Mouse (Mus musculus) liver, embryonic 14.5 days (tissue): ENCODE data around the gene Wdr4. TPM values are rescaled to one million over a fixed set of nuclear protein-coding genes. Genes with fewer than 3 reads are reported as not detected.

ENCODE experiments used
- ATAC-seq: fragments of 200-750 bp; cut with Nextera tagmentation; 2 replicates; pipeline ENCODE4 v1.8.0; 2017; ENCODE audit warnings: moderate number of reproducible peaks, mild to moderate bottlenecking, moderate library complexity; ENCODE audit not compliant: insufficient read depth
- DNase-seq, 3 experiments: peaks; one replicate each; pipeline ENCODE4 v3.0.0-alpha.2; 2012 to 2013; ENCODE audit warnings: low read depth in 3 of 3, low spot score in 3 of 3
- H3K27ac ChIP-seq: fragments of 300-500 bp; sonication (generic); 2 replicates; pipeline ENCODE4 v1.5.1; 2014; ENCODE audit warnings: moderate library complexity, mild to moderate bottlenecking, control low read depth, inconsistent platforms
- H3K27me3 ChIP-seq: fragments of 300-500 bp; sonication (generic); 2 replicates; pipeline ENCODE4 v1.6.1; 2014; ENCODE audit warnings: mild to moderate bottlenecking, low read length, moderate library complexity; ENCODE audit not compliant: control insufficient read depth, insufficient read depth
- H3K36me3 ChIP-seq: fragments of 300-500 bp; sonication (generic); replicated peaks from 2 replicates; pipeline ENCODE4 v1.6.1; 2014; ENCODE audit warnings: low read depth; ENCODE audit not compliant: control insufficient read depth, insufficient read depth
- H3K4me1 ChIP-seq, 2 experiments: fragments of 200-500 bp in 1 of 2; fragments of 300-500 bp in 1 of 2; sonication (generic) in 1 of 2; replicated peaks; 2 replicates each; pipeline ENCODE4 v1.6.1; 2012 to 2014; ENCODE audit warnings: antibody characterized with exemption in 1 of 2, inconsistent platforms in 1 of 2, low read length in 1 of 2; ENCODE audit not compliant: control insufficient read depth in 2 of 2, insufficient read depth in 2 of 2
- H3K4me2 ChIP-seq: fragments of 300-500 bp; sonication (generic); 2 replicates; pipeline ENCODE4 v1.6.1; 2014; ENCODE audit warnings: low read depth, mild to moderate bottlenecking, control low read depth, moderate library complexity
- H3K4me3 ChIP-seq, 2 experiments: fragments of 200-500 bp in 1 of 2; fragments of 300-500 bp in 1 of 2; sonication (generic) in 1 of 2; 2 replicates each; pipeline ENCODE4 v1.5.1; 2012 to 2014; ENCODE audit warnings: low read depth in 2 of 2, low read length in 2 of 2, mild to moderate bottlenecking in 2 of 2, control low read depth in 1 of 2, inconsistent platforms in 1 of 2, moderate library complexity in 1 of 2; ENCODE audit not compliant: insufficient read depth in 1 of 2
- H3K9ac ChIP-seq: fragments of 300-500 bp; sonication (generic); replicated peaks from 2 replicates; pipeline ENCODE4 v1.6.1; 2014; ENCODE audit warnings: mild to moderate bottlenecking, control low read depth, moderate library complexity
- H3K9me3 ChIP-seq: fragments of 300-500 bp; sonication (generic); 2 replicates; pipeline ENCODE4 v1.6.1; 2016; ENCODE audit warnings: low read length, mixed read lengths; ENCODE audit not compliant: control insufficient read depth
- CTCF ChIP-seq: IDR thresholded peaks from 2 replicates; pipeline ENCODE4 v1.5.1; 2016; ENCODE audit warnings: antibody characterized with exemption, low read depth, control low read depth
- EP300 ChIP-seq: IDR thresholded peaks from 2 replicates; pipeline ENCODE4 v1.6.1; 2016; ENCODE audit warnings: antibody characterized with exemption, low read depth
- WGBS: fragments of 180-500 bp; shearing (Covaris S2); extraction: QIAGEN DNeasy Blood & Tissue Kit; methylation state at CpG from one replicate; pipeline ENCODE4 v1.1.7; 2014; ENCODE audit not compliant: insufficient replicate concordance; 5-methylcytosine and 5-hydroxymethylcytosine counted together
- polyA plus RNA-seq, 2 experiments: library from polyadenylated mRNA; depleted of rRNA in 1 of 2; stranded (reverse) in 1 of 2; unstranded in 1 of 2; fragments of >200 nt; fragmentation: Nextera tagmentation in 1 of 2; extraction: Ambion mirVana in 1 of 2; gene quantifications; 2 replicates each; pipeline versions ENCODE4 v1.2.1 to v1.2.3; 2012 to 2014

The Wdr4 gene
- polyA plus RNA-seq, 2 experiments: 14.1 to 21.1 TPM

DNA sequence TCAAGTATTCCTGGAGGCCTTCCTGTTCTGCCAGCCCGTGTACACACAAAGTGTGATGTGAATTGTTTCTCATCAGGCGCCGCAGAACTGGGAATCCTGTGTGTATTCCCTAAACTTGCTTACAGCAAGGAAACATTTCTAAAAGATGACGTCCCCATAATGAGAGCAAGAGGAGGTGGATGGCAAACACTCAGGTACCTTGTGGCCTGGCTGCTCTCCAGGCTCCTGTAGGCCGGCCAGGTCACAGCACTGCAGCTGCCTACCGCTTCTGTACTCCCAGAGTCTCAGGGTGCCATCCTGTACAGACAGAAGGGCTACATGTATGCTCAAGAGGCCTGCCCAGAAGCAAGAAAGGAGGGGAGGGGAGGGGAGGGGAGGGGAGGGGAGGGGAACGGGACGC is 19.4 kb downstream of the Wdr4 start:
- H3K36me3 ChIP-seq: peaks cover 34% of the 10 kb centered on the region
- TF ChIP-seq CTCF (no peak), EP300 (no peak)
- WGBS: 89% methylated on average over 8 of the region's 8 CpGs

DNA sequence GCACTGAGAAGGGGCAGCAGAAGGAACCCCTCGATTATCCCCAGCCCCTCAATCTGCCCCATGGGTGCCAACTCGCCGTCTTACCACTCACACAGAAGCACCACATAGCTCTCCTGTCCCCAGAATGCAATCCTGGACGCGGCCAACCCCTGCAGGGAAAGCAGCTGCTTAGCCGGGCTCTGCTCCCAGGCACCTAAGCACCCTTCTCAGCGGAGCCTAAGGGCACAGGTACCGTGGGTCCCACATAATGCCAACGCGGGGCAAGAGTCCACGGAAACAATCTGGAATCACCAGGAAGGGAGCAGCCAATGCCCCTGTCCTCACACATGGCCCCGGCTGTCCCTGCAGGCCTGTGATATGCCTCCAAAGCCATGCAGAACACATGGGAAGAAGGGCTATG is 20.1 kb downstream of the Wdr4 start:
- Histone ChIP-seq H3K4me1 (peaks cover 11 to 12% of the 10 kb centered on the region in 2 experiments), H3K9me3 (no peaks in the 10 kb centered on the region), H3K9ac (no peak overlapping the region), H3K4me2 (no peak overlapping the region), H3K27ac (no peak overlapping the region), H3K36me3 (peaks cover 34% of the 10 kb centered on the region), H3K27me3 (no peaks in the 10 kb centered on the region), H3K4me3 (no peak overlapping the region)
- no peak for TF ChIP-seq EP300
- TF ChIP-seq CTCF: no peak
- ATAC-seq (no peak), DNase-seq (no peak)
- WGBS: 83% methylated on average over 12 of the region's 12 CpGs

More for the DNA sequence above, 19.4 kb downstream of the Wdr4 start:
- Histone ChIP-seq H3K4me3 (no peak overlapping the region), H3K9ac (no peak overlapping the region), H3K9me3 (no peaks in the 10 kb centered on the region), H3K27me3 (no peaks in the 10 kb centered on the region), H3K27ac (no peak overlapping the region), H3K4me1 (peaks cover 11 to 12% of the 10 kb centered on the region in 2 experiments), H3K4me2 (no peak overlapping the region)
- ATAC-seq (no peak), DNase-seq (no peak)

DNA sequence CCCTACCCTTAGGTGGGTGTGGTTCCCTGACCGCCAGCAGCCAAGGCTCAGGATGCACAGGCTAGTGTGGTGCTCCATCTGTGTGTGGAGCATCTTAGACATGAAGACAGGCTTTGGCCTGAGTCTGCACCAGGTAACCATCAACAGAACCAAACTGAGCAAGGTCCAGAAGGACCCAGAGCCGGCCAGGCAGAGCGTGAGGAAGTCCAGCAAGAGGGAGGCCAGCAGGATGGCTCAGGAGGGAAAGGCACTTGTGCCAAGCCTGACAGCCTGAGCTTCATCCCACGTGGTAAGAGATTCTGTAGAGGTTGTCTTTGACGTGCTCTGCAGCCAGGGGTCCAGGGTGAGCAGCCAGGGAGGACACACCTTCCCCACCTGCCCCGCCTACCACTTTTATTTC is 22.1 kb downstream of the Wdr4 start:
- DNase-seq (no peak), ATAC-seq (no peak)
- no peak overlapping the region for H3K27ac ChIP-seq
- no peak for TF ChIP-seq CTCF
- no peak for TF ChIP-seq EP300
- H3K27me3 ChIP-seq: no peaks in the 10 kb centered on the region
- no peak overlapping the region for H3K4me3 ChIP-seq
- H3K4me1 ChIP-seq: peaks cover 8% of the 10 kb centered on the region in 2 experiments
- H3K36me3 ChIP-seq: peaks cover 34% of the 10 kb centered on the region
- WGBS: 72% methylated on average over 6 of the region's 6 CpGs
- no peaks in the 10 kb centered on the region for H3K9me3 ChIP-seq
- no peak overlapping the region for H3K9ac ChIP-seq
- no peak overlapping the region for H3K4me2 ChIP-seq

DNA sequence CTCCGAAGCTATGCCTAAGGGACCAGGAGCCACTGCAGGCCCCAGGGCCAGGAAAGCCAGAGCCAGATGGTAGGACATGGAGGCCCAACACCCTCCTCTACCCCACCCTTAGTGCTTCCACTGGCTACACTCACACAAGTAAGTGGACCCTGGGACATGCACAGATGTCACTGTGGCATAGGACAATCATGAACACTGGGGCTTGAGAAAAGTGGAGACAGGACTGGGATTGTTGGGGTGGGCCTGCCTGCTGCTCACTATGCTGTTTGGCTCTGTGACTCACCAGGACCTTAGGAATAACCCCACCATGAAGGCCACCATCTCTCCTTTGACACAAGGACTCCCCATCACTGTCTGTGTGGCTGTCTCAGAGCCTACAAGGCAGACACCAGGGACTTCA is 24.8 kb downstream of the Wdr4 start:
- DNase-seq (no peak), ATAC-seq (no peak)
- 68% methylated on average over 1 of the region's 1 CpGs for WGBS

DNA sequence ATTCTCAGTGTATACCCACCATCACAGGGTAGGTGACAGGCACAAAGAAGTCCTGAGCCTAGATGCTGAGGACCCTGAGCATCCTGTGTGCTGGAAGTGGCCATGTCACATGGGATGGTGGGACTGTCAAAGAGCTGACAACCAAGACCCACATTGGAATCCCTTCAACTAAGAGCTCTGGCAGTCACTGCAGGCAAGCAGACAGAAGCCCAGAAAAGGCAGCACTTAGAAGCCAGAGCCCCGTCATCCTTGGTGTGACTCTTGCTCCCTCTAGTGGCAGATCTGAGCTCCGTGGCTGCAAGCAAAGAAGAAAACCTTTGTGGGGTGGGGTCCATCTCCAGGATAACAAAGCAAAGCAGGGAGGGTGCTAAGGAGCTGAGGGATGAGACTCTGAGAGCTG is 27.4 kb downstream of the Wdr4 start:
- WGBS: 0% methylated on average over 2 of the region's 2 CpGs
- no peaks in the 10 kb centered on the region for H3K9me3 ChIP-seq
- H3K9ac ChIP-seq: no peak overlapping the region
- H3K36me3 ChIP-seq: peaks cover 13% of the 10 kb centered on the region
- no peaks in the 10 kb centered on the region for H3K4me1 ChIP-seq
- H3K4me2 ChIP-seq: no peak overlapping the region
- no peak overlapping the region for H3K4me3 ChIP-seq
- TF ChIP-seq CTCF: peak; percentile 95
- no peak for TF ChIP-seq EP300
- DNase-seq (peak; percentile 36 to 50 (median 47)), ATAC-seq (no peak)
- H3K27me3 ChIP-seq: no peaks in the 10 kb centered on the region
- H3K27ac ChIP-seq: no peak overlapping the region

More for the DNA sequence above, 24.8 kb downstream of the Wdr4 start:
- H3K27me3 ChIP-seq: no peaks in the 10 kb centered on the region
- no peak overlapping the region for H3K27ac ChIP-seq
- no peak overlapping the region for H3K9ac ChIP-seq
- peaks cover 28% of the 10 kb centered on the region for H3K36me3 ChIP-seq
- H3K4me1 ChIP-seq: no peaks in the 10 kb centered on the region
- H3K4me2 ChIP-seq: no peak overlapping the region
- TF ChIP-seq EP300 (no peak), CTCF (no peak)
- no peaks in the 10 kb centered on the region for H3K9me3 ChIP-seq
- no peak overlapping the region for H3K4me3 ChIP-seq

DNA sequence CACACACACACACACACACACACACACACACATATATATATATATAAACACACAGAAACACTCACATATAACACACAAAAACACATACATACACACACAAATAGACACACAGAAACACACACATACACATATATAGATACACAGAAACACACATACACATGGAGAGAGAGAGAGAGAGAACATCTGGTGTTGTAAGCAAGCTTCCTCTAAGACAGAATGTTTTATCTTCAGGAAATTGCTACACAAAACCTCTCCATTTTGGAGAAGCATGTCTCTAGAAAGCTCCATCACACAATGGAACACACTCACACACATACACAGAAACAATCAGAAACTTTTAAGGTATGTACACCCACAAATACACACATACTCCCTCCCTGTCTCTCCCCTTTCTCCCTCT is 28.4 kb downstream of the Wdr4 start:
- Histone ChIP-seq H3K4me1 (no peaks in the 10 kb centered on the region), H3K4me2 (no peak overlapping the region), H3K27ac (no peak overlapping the region), H3K27me3 (no peaks in the 10 kb centered on the region), H3K9ac (no peak overlapping the region), H3K9me3 (no peaks in the 10 kb centered on the region), H3K36me3 (peaks cover 8% of the 10 kb centered on the region; the same call in 1 of the 2 replicates), H3K4me3 (no peak overlapping the region)
- TF ChIP-seq EP300 (no peak), CTCF (no peak)
- no peak for DNase-seq
- ATAC-seq: no peak
